Mouse (Mus musculus) layer of hippocampus, postnatal 14 days (tissue): ENCODE results near the gene Mkks. TPM values are rescaled to one million over a fixed set of nuclear protein-coding genes. Genes with fewer than 3 reads are reported as not detected.
"Not testable (repeated sequence)": the region's sequence is repeated elsewhere in the genome, so short reads cannot be mapped to it uniquely, and the experiment has no call there.

Experiments
- DNase-seq, 2 experiments: peaks; one replicate each; pipeline ENCODE4 v3.0.0; 2021 to 2022; ENCODE audit warnings: low spot score in 2 of 2, mixed read lengths in 1 of 2
- long read RNA-seq, 2 experiments: library from polyadenylated mRNA; stranded (forward); transcript quantifications; one replicate each; pipeline ENCODE4 v2.0.0; 2021
- total RNA-seq, 2 experiments: library from RNA; stranded (reverse); gene quantifications; 2 replicates each; pipeline ENCODE4 v1.2.3; 2021

The Mkks gene
- total RNA-seq = 10 to 100 TPM; 22.8 to 27.7 TPM
- long read RNA-seq, experiment 1, transcript Mkks-202 (6 exons, 3,178 nt) = major isoform, 24 of 30 reads
- long read RNA-seq, experiment 1, partial matches to known transcripts = 1 of 30 reads
- long read RNA-seq, experiment 1, other reads (novel, unspliced or antisense) = 5 of 30 reads
- long read RNA-seq, experiment 2, transcript Mkks-202 (6 exons, 3,178 nt) = major isoform, 21 of 31 reads
- long read RNA-seq, experiment 2, partial matches to known transcripts = 7 of 31 reads
- long read RNA-seq, experiment 2, other reads (novel, unspliced or antisense) = 3 of 31 reads

GRCm38 (mm10) chr2:136891068-136891950 is at the start of gene Mkks, which contains the start of the genes Slx4ip and AL731706.1:
Gene Mkks, minus strand, starts transcription at chr2:136891389.
Gene Slx4ip, plus strand, starts transcription at chr2:136891218.
Gene AL731706.1, minus strand, starts transcription at chr2:136891389.
- DNase-seq = peak; percentile 99 to 100

DNA sequence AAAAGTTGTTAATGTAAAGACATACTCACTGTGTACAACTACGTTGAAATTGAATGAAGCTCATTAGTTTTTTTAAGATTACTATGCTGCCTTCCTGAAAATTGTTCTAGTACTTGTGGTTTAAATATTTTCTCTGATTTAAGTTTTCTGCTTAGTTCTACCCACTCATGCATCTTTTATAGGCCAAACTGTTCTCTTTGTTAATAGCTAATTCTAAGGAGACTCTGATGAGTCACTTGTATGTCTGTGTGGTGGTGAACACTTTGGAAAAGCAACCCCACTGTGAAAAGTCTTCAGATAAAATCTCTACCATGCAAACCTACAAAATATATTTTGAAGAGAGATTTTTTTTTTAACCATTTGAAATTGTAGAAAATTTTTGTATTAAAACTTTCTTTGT is 47.1 kb upstream of the Mkks start:
- no peak for DNase-seq

DNA sequence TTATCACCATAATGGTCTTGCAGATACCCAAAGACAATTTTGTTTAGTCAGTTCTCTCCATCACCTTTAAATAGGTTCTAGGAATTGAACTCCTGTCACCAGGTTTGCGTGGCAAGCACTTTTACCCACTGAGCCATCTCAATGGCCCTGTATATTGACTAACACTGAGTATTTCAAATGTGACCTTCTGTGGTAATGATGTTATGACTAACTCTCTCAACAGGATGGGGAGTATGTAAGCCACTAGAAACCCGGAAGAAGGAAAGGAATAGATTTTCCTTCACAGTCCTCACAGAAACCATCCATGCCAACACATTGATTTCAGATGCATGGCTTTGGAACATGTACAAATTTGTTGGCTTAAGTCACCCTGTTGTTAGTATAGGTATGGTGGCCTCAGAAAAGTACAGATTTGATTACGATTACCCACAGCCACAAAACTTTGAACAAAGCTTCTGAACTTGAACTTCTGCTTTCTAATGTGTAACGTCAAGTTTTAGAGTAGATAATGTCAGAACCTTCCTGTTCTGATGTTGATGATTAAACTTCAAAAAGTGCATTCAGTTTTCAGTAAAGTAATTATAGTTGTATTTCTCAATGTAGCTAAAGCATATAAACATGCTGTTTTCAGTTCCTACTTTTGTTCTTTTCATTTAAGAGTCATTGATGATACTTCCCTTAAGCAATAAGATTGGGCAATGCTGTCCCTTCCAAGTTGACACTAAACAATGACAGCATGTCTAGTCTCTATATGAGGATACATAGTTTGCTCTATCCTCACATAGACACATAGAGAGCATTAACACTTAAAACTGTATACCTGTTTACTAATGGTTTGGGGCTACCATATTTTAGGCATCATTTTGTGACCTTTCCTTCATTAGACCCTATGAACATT is 45.5 kb upstream of the Mkks start:
- DNase-seq = no peak

GRCm38 (mm10) chr2:136921003-136921408 is 29.8 kb upstream of the Mkks start:
- DNase-seq = no peak

GRCm38 (mm10) chr2:136920257-136920993 is 29.2 kb upstream of the Mkks start:
- no peak for DNase-seq

GRCm38 (mm10) chr2:136919433-136919832 is 28.2 kb upstream of the Mkks start:
- DNase-seq = no peak

GRCm38 (mm10) chr2:136914334-136914902 is 23.2 kb upstream of the Mkks start:
- DNase-seq = no peak

DNA sequence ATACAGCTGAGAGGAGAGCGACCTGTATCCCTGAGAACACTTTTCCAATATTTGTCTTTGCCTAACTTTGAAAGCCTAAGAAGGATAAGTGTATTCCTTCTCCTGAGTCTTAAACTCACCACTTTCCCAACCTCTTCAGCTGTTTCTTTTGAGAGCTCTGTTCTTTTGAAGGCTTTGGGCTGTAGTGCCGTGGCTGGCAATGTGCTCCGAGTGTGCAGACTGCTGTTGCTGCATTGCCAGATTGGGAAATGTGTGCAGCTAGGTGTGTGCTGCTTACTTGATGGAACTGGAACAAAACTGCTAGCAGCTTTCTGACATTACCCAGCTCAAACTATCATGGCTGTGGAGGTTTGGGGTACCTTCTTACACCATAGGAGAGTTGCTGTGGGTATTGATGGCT is 21.8 kb upstream of the Mkks start:
- no peak for DNase-seq

DNA sequence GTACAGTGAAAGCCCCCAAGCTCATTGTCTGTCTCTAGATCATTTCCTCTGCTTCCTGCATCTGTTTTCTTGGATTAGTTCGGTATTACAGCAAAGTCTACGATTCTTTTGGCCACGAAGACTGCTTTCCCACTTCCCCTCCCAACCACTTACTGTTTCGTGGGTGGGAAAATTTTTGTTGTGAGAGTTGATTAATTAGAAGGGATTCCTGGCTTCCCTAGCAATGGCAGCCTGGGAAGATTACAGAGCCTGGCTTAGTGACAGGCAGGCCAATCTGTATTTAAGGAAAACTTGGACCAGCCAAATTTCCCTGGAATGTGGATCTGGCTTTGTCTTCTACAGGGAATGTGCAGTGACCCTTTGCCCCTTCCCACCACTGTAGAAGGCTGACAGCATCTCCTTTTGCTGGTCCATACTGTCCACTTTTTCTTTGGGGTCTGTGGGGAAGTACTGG is 20.8 kb upstream of the Mkks start:
- no peak for DNase-seq

- DNase-seq = no peak
Observed at GRCm38 (mm10) chr2:136909298-136909697, 18.1 kb upstream of the Mkks start.

GRCm38 (mm10) chr2:136908596-136908995 is 17.4 kb upstream of the Mkks start:
- no peak for DNase-seq

DNA sequence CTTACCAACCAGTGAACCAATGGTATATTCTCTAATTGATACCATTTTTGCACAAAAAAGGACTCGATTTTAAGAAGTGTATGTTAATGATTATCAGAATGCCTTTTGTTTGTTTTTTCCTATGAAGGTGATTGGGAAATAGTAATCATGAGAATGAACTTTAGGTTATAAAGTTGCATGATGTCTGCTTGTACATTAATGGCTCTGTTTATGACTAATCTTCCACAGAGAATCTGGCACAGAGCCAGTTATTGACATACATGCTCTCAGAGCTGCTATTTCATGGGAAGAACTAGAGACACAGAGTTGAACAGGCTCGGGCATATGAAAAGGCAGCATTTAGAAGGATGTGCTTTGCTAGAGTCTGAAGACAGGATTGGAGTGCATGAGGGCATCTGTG is 4.9 kb upstream of the Mkks start:
- no peak for DNase-seq

DNA sequence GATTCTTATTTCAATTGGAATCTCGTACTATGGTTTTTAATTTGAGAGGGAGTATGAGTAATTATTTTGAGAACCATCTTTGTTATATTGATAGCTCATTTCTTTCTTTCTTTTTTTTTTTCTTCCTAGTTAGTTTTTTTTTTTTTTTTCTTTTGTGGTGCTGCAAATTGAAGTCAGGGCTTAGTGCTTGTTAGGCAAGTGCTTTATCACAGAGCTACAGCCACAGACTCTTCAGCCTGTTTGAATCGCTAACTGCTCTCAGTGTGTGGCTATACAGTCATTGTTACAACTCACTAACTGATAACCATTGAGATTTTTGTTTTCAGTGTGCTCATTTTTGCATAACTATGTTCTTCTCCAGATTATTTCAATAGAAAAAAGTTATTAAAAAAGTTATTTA is 3.3 kb upstream of the Mkks start:
- DNase-seq = no peak

GRCm38 (mm10) chr2:136891951-136892371 is 772 bp upstream of the Mkks start:
- peak; percentile 96 to 99 for DNase-seq

GRCm38 (mm10) chr2:136890716-136891067 is 497 bp downstream of the Mkks start:
- not testable (repeated sequence) for DNase-seq

DNA sequence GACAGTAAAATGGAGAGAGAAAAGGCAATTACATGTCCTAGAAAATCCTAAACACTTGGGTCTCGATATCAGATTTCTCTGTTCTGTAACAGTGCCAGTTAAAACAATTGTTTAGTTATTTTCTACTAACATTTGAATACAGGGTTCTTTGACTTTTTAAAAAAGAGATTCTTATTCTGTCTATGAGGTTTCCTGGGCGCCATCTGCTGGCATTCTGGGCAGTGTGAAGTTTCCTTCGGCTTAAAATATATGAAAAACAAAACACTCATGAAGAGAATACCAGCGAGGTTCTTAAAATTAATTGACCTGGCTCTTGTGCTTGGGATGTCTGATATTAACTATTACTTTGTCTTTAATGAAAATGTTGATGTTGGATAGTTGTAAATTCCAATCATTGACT is 4.3 kb downstream of the Mkks start:
- DNase-seq = peak; percentile 15 to 44

GRCm38 (mm10) chr2:136885579-136885978 is 5.6 kb downstream of the Mkks start, which contains the start of gene AL731706.2:
Gene AL731706.2, minus strand, starts transcription at chr2:136885679.
- no peak for DNase-seq

- DNase-seq = peak in 1 of 2 experiments; percentile 5
Observed at GRCm38 (mm10) chr2:136854543-136855388, 36.4 kb downstream of the Mkks start.

GRCm38 (mm10) chr2:136850366-136850765 is 40.8 kb downstream of the Mkks start:
- DNase-seq = no peak
